Mouse (Mus musculus) cortical plate, adult 2 months (tissue): Measurements from ENCODE around the gene Sema5b.

ENCODE experiments used
- CTCF ChIP-seq: fragments of 200-500 bp; IDR thresholded peaks from 2 replicates; pipeline ENCODE4 v1.5.1; 2011; ENCODE audit warnings: mild to moderate bottlenecking, control low read depth, low read length; ENCODE audit not compliant: insufficient read depth; ENCODE audit errors: extremely low read depth
- POLR2A ChIP-seq: fragments of 200-500 bp; IDR thresholded peaks from 2 replicates; pipeline ENCODE4 v1.6.1; 2011; ENCODE audit warnings: mild to moderate bottlenecking, low read length, control low read depth; ENCODE audit not compliant: insufficient read depth; ENCODE audit errors: extremely low read depth

GRCm38 (mm10) chr16:35517976-35518951 lies 22.7 kb upstream of the Sema5b start:
- TF ChIP-seq POLR2A (no peak), CTCF (no peak)
